Mouse (Mus musculus) stomach, embryonic 14.5 days (tissue): ENCODE results near the gene Nup107. TPM values are rescaled to one million over a fixed set of nuclear protein-coding genes. Genes with fewer than 3 reads are reported as not detected.

Experiments used
- ATAC-seq: fragments of 200-750 bp; cut with Nextera tagmentation; 2 replicates; pipeline ENCODE4 v1.8.0; 2017; ENCODE audit warnings: low read depth, moderate TSS enrichment; ENCODE audit not compliant: insufficient number of reproducible peaks, insufficient read depth, low FRiP score
- H3K27ac ChIP-seq: fragments of 300-500 bp; sonication (generic); 2 replicates; pipeline ENCODE4 v1.5.1; 2014; ENCODE audit warnings: mild to moderate bottlenecking, low read length, moderate library complexity, mixed read lengths
- H3K27me3 ChIP-seq: fragments of 300-500 bp; sonication (generic); 2 replicates; pipeline ENCODE4 v1.6.1; 2014; ENCODE audit warnings: low read length, control low read depth, mixed read lengths; ENCODE audit not compliant: control insufficient read depth, insufficient read depth
- H3K36me3 ChIP-seq: fragments of 300-500 bp; sonication (generic); 2 replicates; pipeline ENCODE4 v1.6.1; 2014; ENCODE audit warnings: mild to moderate bottlenecking, control low read depth, low read length, moderate library complexity, mixed read lengths; ENCODE audit not compliant: control insufficient read depth, insufficient read depth
- H3K4me1 ChIP-seq: fragments of 300-500 bp; sonication (generic); 2 replicates; pipeline ENCODE4 v1.6.1; 2014; ENCODE audit warnings: low read length, control low read depth, mixed read lengths; ENCODE audit not compliant: control insufficient read depth, insufficient read depth
- H3K4me2 ChIP-seq: fragments of 300-500 bp; sonication (generic); replicated peaks from 2 replicates; pipeline ENCODE4 v1.6.1; 2014; ENCODE audit warnings: low read depth, low read length, control low read depth
- H3K4me3 ChIP-seq: fragments of 300-500 bp; sonication (generic); 2 replicates; pipeline ENCODE4 v1.5.1; 2014; ENCODE audit warnings: low read depth, low read length, control low read depth
- H3K9ac ChIP-seq: fragments of 300-500 bp; sonication (generic); replicated peaks from 2 replicates; pipeline ENCODE4 v1.6.1; 2014; ENCODE audit warnings: low read depth, mild to moderate bottlenecking, control low read depth, low read length, moderate library complexity, mixed read lengths
- H3K9me3 ChIP-seq: fragments of 300-500 bp; sonication (generic); 2 replicates; pipeline ENCODE4 v1.6.1; 2016; ENCODE audit warnings: low read depth, low read length, control low read depth; ENCODE audit not compliant: control insufficient read depth
- WGBS: fragments of 180-500 bp; shearing (Covaris S2); extraction: QIAGEN DNeasy Blood & Tissue Kit; methylation state at CpG from one replicate; pipeline ENCODE4 v1.1.7; 2014; 5-methylcytosine and 5-hydroxymethylcytosine counted together
- polyA plus RNA-seq: library from polyadenylated mRNA; unstranded; fragments of >200 nt; fragmentation: Nextera tagmentation; extraction: Ambion mirVana; gene quantifications from 2 replicates; pipeline ENCODE4 v1.2.1, GENCODE M21; 2014

Gene Nup107
- polyA plus RNA-seq, 1 experiment from 2014 or later, result 61.7 TPM

DNA sequence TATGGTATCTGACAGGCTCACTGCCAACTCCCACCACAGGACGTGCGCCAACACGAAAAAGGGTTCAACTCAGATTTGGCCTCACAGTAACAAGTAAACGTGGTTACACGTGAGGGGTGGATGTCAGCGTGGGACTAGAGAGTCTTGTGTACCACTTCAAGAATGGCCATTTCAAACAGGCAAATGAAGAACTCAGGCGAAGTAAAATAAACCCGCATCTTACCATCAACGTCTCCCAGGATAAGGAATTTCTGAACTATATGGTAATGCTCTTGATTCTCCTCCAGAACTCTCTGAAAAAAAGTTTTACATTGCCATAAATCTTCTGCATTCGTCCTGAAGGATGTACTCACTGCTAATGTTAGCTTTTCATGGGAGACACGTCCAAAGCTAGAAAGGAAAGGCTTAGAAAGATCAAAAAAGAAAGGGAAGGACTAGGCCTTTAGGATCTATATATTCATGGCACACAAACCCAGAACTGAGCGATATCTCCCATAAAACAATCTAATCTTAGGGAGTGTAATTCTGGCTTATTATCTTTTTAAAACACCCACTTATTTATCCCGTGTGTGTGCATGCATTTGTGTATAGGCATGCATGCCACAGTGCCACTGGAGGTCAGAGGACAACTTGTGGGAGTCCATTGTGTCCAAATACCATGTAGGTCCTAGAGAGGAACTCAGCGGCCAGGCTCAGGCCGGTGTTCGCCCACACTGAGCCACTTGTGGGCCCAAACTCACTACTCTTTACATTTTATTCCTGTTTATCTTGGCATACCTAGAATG lies 26.2 kb downstream of the Nup107 start:
- Histone ChIP-seq H3K9me3 (no peaks in the 10 kb centered on the region), H3K27ac (no peak overlapping the region), H3K36me3 (peaks cover 67% of the 10 kb centered on the region), H3K4me1 (no peaks in the 10 kb centered on the region), H3K4me3 (no peak overlapping the region), H3K4me2 (no peak overlapping the region), H3K9ac (no peak overlapping the region), H3K27me3 (no peaks in the 10 kb centered on the region)
- 88% methylated on average over 16 of the region's 16 CpGs for WGBS
- ATAC-seq, result no peak

DNA sequence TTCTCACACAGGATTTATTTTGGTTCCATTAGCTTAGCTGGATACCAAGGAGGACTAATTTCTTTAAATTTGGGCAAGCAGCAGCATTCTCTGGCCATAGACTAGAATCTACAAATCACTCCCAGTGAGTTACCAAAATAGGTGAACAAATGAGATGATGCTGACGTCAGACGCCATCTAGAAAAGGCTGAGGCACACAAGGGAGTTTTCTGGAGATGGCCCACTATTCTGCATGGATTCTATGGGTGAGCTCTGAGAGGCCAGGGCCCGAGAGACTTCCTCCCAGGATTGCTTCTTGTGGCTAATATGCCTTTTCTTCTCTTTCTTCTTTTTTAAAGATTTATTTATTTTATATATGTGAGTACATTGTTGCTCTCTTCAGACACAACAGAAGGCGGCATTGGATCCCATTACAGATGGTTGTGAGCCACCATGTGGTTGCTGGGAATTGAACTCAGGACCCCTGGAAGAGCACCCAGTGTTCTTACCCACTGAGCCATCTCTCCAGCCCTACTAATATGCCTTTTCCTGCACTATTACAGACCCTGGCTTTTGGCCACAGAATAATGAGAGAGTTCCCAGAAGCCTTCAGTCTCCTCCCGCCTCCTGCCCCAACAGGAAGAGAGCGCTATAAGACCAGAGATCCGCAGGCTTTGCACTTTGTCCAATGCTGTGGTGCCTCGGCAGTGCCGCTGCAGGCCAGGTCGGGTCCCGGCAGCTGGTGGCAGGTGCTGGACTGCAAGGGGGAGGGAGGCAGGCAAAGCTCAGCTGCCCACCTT lies 27.2 kb downstream of the Nup107 start:
- ATAC-seq, result no peak
- Histone ChIP-seq H3K36me3 (peaks cover 68% of the 10 kb centered on the region), H3K9ac (no peak overlapping the region), H3K4me2 (no peak overlapping the region), H3K27me3 (no peaks in the 10 kb centered on the region), H3K4me3 (no peak overlapping the region), H3K9me3 (no peaks in the 10 kb centered on the region), H3K27ac (no peak overlapping the region), H3K4me1 (no peaks in the 10 kb centered on the region)
- 95% methylated on average over 11 of the region's 11 CpGs for WGBS

DNA sequence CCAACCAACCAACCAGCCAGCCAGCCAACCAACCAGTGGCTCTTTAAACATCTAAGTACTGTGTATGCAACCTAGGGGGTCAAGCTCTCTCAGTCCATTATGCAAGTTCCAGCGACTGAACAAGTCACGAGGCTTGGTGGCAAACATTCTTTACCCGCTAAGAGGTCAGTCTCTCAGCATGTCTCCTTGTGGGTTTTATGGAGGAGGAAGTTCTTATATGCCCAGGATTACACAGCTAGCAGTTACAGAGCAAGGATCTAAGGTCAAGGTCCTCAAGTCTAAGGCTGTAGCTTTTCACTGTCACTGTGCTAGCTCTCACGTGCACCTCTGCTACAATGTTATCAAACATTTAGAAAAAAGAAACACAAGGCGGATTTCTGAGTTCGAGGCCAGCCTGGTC lies 27.9 kb downstream of the Nup107 start:
- H3K4me2 ChIP-seq, result no peak overlapping the region
- H3K36me3 ChIP-seq, result peaks cover 68% of the 10 kb centered on the region
- H3K4me1 ChIP-seq, result no peaks in the 10 kb centered on the region
- no peak for ATAC-seq
- H3K9ac ChIP-seq, result no peak overlapping the region
- WGBS, result 87% methylated on average over 6 of the region's 6 CpGs
- H3K27ac ChIP-seq, result no peak overlapping the region
- no peaks in the 10 kb centered on the region for H3K27me3 ChIP-seq
- H3K9me3 ChIP-seq, result no peaks in the 10 kb centered on the region
- no peak overlapping the region for H3K4me3 ChIP-seq

- H3K4me1 ChIP-seq, result no peaks in the 10 kb centered on the region
- no peaks in the 10 kb centered on the region for H3K9me3 ChIP-seq
- ATAC-seq, result no peak
- no peak overlapping the region for H3K4me3 ChIP-seq
- no peaks in the 10 kb centered on the region for H3K27me3 ChIP-seq
- no peak overlapping the region for H3K9ac ChIP-seq
- H3K4me2 ChIP-seq, result no peak overlapping the region
- H3K36me3 ChIP-seq, result peaks cover 75% of the 10 kb centered on the region
- 94% methylated on average over 16 of the region's 16 CpGs for WGBS
- H3K27ac ChIP-seq, result no peak overlapping the region
These were observed 28.8 kb downstream of the Nup107 start for GRCm38 (mm10) chr10:117763588-117764190.

DNA sequence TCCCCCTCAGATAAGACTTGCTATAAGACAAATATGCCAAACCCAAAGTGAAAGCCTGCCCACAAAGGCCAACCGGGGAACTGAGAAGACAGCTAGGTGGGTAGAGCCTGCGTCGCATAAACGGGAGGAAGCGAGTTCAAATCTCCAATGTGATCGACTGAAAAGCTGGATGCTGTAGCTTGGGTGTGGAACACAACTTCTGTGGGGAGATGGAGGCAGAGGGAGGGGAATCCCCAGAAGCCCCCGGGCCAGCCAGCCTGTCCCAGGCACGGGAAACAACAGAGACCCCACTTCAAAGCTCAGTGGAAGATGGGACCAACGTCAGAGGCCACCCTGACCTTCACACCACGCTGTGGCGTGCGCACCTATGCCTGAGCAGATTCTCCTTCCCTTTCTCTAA lies 29.5 kb downstream of the Nup107 start:
- H3K9me3 ChIP-seq, result no peaks in the 10 kb centered on the region
- H3K4me3 ChIP-seq, result no peak overlapping the region
- H3K27ac ChIP-seq, result no peak overlapping the region
- no peak overlapping the region for H3K9ac ChIP-seq
- no peaks in the 10 kb centered on the region for H3K27me3 ChIP-seq
- 94% methylated on average over 12 of the region's 12 CpGs for WGBS
- H3K4me1 ChIP-seq, result no peaks in the 10 kb centered on the region
- no peak for ATAC-seq
- H3K36me3 ChIP-seq, result peaks cover 78% of the 10 kb centered on the region
- no peak overlapping the region for H3K4me2 ChIP-seq

DNA sequence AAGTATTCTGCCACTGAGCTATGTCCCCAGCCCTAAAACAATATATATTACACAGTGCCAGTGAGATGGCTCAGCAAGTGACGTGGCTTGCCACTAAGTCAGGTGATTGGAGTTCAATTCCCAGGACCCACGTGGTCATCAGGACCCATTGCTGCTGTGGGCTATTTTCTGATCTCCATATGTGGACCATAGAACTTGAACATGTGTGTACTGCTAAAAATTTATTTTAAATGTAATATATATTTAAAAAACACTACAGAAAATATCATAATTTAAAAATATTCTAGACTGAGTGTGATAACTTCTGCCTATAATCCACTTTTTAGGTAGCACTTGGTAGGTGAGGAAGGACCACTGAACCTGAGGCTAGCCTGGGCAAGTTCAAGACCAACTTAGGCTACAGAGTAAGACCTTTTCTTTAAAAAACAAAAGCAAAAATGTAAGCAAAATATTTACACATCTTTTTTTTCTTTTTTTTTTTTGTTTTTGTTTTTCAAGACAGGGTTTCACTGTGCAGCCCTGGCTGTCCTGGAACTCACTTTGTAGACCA lies 30.1 kb downstream of the Nup107 start:
- H3K9me3 ChIP-seq, result no peaks in the 10 kb centered on the region
- H3K4me2 ChIP-seq, result no peak overlapping the region
- no peak overlapping the region for H3K4me3 ChIP-seq
- peaks cover 81% of the 10 kb centered on the region for H3K36me3 ChIP-seq
- no peak for ATAC-seq
- WGBS, result 95% methylated on average over 2 of the region's 2 CpGs
- H3K4me1 ChIP-seq, result no peaks in the 10 kb centered on the region
- no peaks in the 10 kb centered on the region for H3K27me3 ChIP-seq
- no peak overlapping the region for H3K27ac ChIP-seq
- H3K9ac ChIP-seq, result no peak overlapping the region

DNA sequence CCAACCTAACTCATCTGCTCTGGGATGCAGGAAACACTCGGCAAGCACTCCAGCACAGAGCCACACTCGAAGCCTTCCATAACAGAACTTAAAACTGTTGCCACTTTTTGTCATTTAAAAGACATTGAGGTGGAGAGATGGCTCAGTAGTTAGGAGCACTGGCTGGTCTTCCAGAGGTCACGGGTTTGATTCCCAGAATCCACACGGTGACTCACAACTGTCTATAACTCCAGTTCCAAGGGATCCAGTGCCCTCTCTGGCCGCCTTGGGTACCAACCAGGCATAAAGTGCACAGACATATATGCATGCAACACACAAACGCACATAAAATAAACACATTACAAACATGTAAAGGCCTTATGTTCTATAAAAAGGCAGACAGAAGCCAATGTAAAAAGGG lies 31.0 kb downstream of the Nup107 start:
- H3K4me1 ChIP-seq, result no peaks in the 10 kb centered on the region
- H3K4me3 ChIP-seq, result no peak overlapping the region
- no peak overlapping the region for H3K4me2 ChIP-seq
- no peak overlapping the region for H3K27ac ChIP-seq
- H3K9me3 ChIP-seq, result no peaks in the 10 kb centered on the region
- peaks cover 88% of the 10 kb centered on the region for H3K36me3 ChIP-seq
- no peaks in the 10 kb centered on the region for H3K27me3 ChIP-seq
- no peak overlapping the region for H3K9ac ChIP-seq
- no peak for ATAC-seq
- WGBS, result 93% methylated on average over 6 of the region's 6 CpGs

DNA sequence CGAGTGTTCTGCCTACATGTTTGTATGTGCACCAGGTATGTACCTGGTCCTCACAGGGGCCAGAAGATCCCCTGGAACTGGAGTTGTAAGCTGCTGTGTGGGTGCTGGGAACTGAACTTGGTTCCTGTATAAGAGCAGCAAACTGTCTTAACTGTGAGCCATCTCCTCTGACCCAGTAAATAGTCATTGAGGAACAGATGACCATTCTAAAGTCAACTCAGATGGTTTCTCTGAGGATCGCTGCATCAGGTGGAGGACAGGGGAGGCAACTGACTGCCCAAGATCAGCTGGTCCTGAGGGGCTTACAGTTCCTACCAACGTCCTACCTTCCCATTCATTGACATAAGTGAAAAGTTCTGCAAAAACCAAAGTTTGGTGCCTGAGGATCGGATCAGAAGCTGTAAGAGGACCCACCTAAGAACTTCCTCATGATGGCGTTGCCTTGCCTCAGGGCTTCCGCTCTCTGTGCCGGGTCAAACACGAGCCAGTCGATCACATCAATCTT lies 31.6 kb downstream of the Nup107 start:
- Histone ChIP-seq H3K4me2 (no peak overlapping the region), H3K27ac (no peak overlapping the region), H3K36me3 (peaks cover 86% of the 10 kb centered on the region), H3K4me1 (no peaks in the 10 kb centered on the region), H3K4me3 (no peak overlapping the region), H3K9me3 (no peaks in the 10 kb centered on the region), H3K9ac (no peak overlapping the region), H3K27me3 (no peaks in the 10 kb centered on the region)
- ATAC-seq, result no peak
- WGBS, result 94% methylated on average over 9 of the region's 9 CpGs
